ENCODE assay signal across 8 mouse cellular contexts in genomic region chr2:27206128-27206797, GRCm38 (mm10). TPM values are rescaled to one million over a fixed set of nuclear protein-coding genes. Genes with fewer than 3 reads are reported as not detected.
DNase-seq lines count a peak whose midpoint lies in the region; ATAC-seq and TF ChIP-seq lines count a peak whose summit lies in the region.

No protein-coding gene starts in this region.

- WGBS in cerebellum, adult 2 months, result 66% methylated on average over 15 of the region's 15 CpGs
- 60% methylated on average over 15 of the region's 15 CpGs for WGBS in limb, embryonic 14.5 days
- 85% methylated on average over 15 of the region's 15 CpGs for WGBS in hindbrain, embryonic 12.5 days
- 85% methylated on average over 15 of the region's 15 CpGs for WGBS in hindbrain, embryonic 14.5 days

- no peak overlapping the region for H3K4me2 ChIP-seq in limb, embryonic 14.5 days (replicated peaks; ENCODE audit: low read depth, low read length, severe bottlenecking)
- no peak overlapping the region for H3K4me2 ChIP-seq in hindbrain, embryonic 12.5 days (replicated peaks)
- no peak overlapping the region for H3K4me2 ChIP-seq in hindbrain, embryonic 14.5 days (replicated peaks)

- TF ChIP-seq CTCF in cerebellum, adult 2 months (IDR thresholded peaks at IDR 0.05; ENCODE audit: borderline replicate concordance, insufficient read depth, low read depth, low read length), result no peak

- H3K4me3 ChIP-seq in cerebellum, adult 2 months (replicated peaks; ENCODE audit: insufficient read depth, low read depth, low read length), result no peak overlapping the region
- no peak overlapping the region for H3K4me3 ChIP-seq in limb, embryonic 14.5 days (replicated peaks; ENCODE audit: low read length)
- H3K4me3 ChIP-seq in hindbrain, embryonic 12.5 days, result no peak overlapping the region
- no peak overlapping the region for H3K4me3 ChIP-seq in hindbrain, embryonic 14.5 days (replicated peaks; ENCODE audit: low read length)

- TF ChIP-seq POLR2A in cerebellum, adult 2 months (IDR thresholded peaks at IDR 0.05; ENCODE audit: borderline replicate concordance, insufficient read depth, low read length), result no peak
- TF ChIP-seq POLR2A in limb, embryonic 14.5 days (IDR thresholded peaks at IDR 0.05; ENCODE audit: borderline replicate concordance, extremely low read depth, insufficient read depth, insufficient read length), result no peak

- peaks cover 39% of the 10 kb centered on the region for H3K4me1 ChIP-seq in cerebellum, adult 2 months (ENCODE audit: control insufficient read depth, insufficient read depth, low read length)
- H3K4me1 ChIP-seq in limb, embryonic 14.5 days (ENCODE audit: control insufficient read depth, insufficient read depth, low read length), result peaks cover 31% of the 10 kb centered on the region
- peaks cover 10% of the 10 kb centered on the region; the same call in 1 of the 2 replicates for H3K4me1 ChIP-seq in hindbrain, embryonic 12.5 days
- H3K4me1 ChIP-seq in hindbrain, embryonic 14.5 days (replicated peaks; ENCODE audit: control insufficient read depth, insufficient read depth, low read length), result no peaks in the 10 kb centered on the region

- H3K9me3 ChIP-seq in limb, embryonic 14.5 days (ENCODE audit: control insufficient read depth, low read length), result no peaks in the 10 kb centered on the region
- no peaks in the 10 kb centered on the region for H3K9me3 ChIP-seq in hindbrain, embryonic 12.5 days (replicated peaks)
- no peaks in the 10 kb centered on the region for H3K9me3 ChIP-seq in hindbrain, embryonic 14.5 days (ENCODE audit: control insufficient read depth, low read length)

- peak overlapping the region; percentile 16; the same call in 1 of the 2 replicates for H3K27ac ChIP-seq in cerebellum, adult 2 months (ENCODE audit: insufficient read depth, low read length)
- H3K27ac ChIP-seq in limb, embryonic 14.5 days (replicated peaks; ENCODE audit: low read depth, low read length), result no peak overlapping the region
- H3K27ac ChIP-seq in hindbrain, embryonic 12.5 days, result no peak overlapping the region
- no peak overlapping the region for H3K27ac ChIP-seq in hindbrain, embryonic 14.5 days

- no peak for DNase-seq in cerebellum, adult 2 months
- DNase-seq in cerebellum, postnatal 4 days (ENCODE audit: low spot score in 2 of 2), result no peak
- peak; percentile 16 for DNase-seq in Muller cell, postnatal 12 days (ENCODE audit: inconsistent ontology term)
- DNase-seq in heart, adult 9 months (ENCODE audit: low spot score in 2 of 2), result peak; percentile 86 to 88
- DNase-seq in limb, embryonic 14.5 days (ENCODE audit: low spot score), result peak; percentile 62
- no peak for DNase-seq in natural killer cell, adult 2 months (ENCODE audit: low spot score in 2 of 2)
- DNase-seq in hindbrain, embryonic 14.5 days (ENCODE audit: low spot score), result no peak

- H3K9ac ChIP-seq in limb, embryonic 14.5 days (ENCODE audit: low read depth, low read length, severe bottlenecking), result no peak overlapping the region
- no peak overlapping the region for H3K9ac ChIP-seq in hindbrain, embryonic 12.5 days
- H3K9ac ChIP-seq in hindbrain, embryonic 14.5 days, result no peak overlapping the region

- no peaks in the 10 kb centered on the region for H3K27me3 ChIP-seq in cerebellum, adult 2 months (ENCODE audit: control insufficient read depth, insufficient read depth, low read length)
- no peaks in the 10 kb centered on the region for H3K27me3 ChIP-seq in limb, embryonic 14.5 days (ENCODE audit: control insufficient read depth, insufficient read depth, low read length)
- no peaks in the 10 kb centered on the region for H3K27me3 ChIP-seq in hindbrain, embryonic 12.5 days
- H3K27me3 ChIP-seq in hindbrain, embryonic 14.5 days (ENCODE audit: control insufficient read depth, insufficient read depth, low read length), result no peaks in the 10 kb centered on the region

- no peaks in the 10 kb centered on the region for H3K36me3 ChIP-seq in limb, embryonic 14.5 days (ENCODE audit: control insufficient read depth, insufficient read depth, low read length)
- H3K36me3 ChIP-seq in hindbrain, embryonic 12.5 days, result no peaks in the 10 kb centered on the region
- no peaks in the 10 kb centered on the region for H3K36me3 ChIP-seq in hindbrain, embryonic 14.5 days (replicated peaks; ENCODE audit: control insufficient read depth, insufficient read depth)

- no peak for ATAC-seq in limb, embryonic 14.5 days (ENCODE audit: low FRiP score, low read depth)
- no peak for ATAC-seq in hindbrain, embryonic 12.5 days (ENCODE audit: low FRiP score)
- ATAC-seq in hindbrain, embryonic 14.5 days (ENCODE audit: low FRiP score), result no peak

RNA-seq across cellular contexts. Expression of gene Dbh, which starts 41.2 kb away (rescaled TPM):
- polyA plus RNA-seq in cerebellum, adult 2 months (2012; rRNA removed), result 5.9 and 6.3 TPM in 2 replicates
- 1.3 and 2.2 TPM in 2 replicates for polyA plus RNA-seq in limb, embryonic 14.5 days (2012; rRNA removed)
- polyA plus RNA-seq in limb, embryonic 14.5 days (2014; fragmentation: Nextera tagmentation; extraction: Ambion mirVana), result 1.00 and 1.6 TPM in 2 replicates
- polyA plus RNA-seq in hindbrain, embryonic 12.5 days (2016; fragmentation: Nextera tagmentation; extraction: Ambion mirVana), result 1.7 and 2.3 TPM in 2 replicates
- 2.3 and 3.7 TPM in 2 replicates for polyA plus RNA-seq in hindbrain, embryonic 14.5 days (2014; fragmentation: Nextera tagmentation; extraction: Ambion mirVana)

RNA-seq across cellular contexts. Expression of gene Sardh, which starts 41.9 kb away (rescaled TPM):
- 10.5 and 11.3 TPM in 2 replicates for polyA plus RNA-seq in cerebellum, adult 2 months (2012; rRNA removed)
- polyA plus RNA-seq in limb, embryonic 14.5 days (2012; rRNA removed), result 9.9 and 10.9 TPM in 2 replicates
- 8.7 and 11.0 TPM in 2 replicates for polyA plus RNA-seq in limb, embryonic 14.5 days (2014; fragmentation: Nextera tagmentation; extraction: Ambion mirVana)
- polyA plus RNA-seq in hindbrain, embryonic 12.5 days (2016; fragmentation: Nextera tagmentation; extraction: Ambion mirVana), result 11.8 and 12.2 TPM in 2 replicates
- 3.8 and 6.3 TPM in 2 replicates for polyA plus RNA-seq in hindbrain, embryonic 14.5 days (2014; fragmentation: Nextera tagmentation; extraction: Ambion mirVana)

Comparison
In these comparisons a context has a peak if more than half of its experiments do, and no peak if none do; other contexts are left out.
1. DNase-seq: peak in Muller cell, postnatal 12 days (single experiment), heart, adult 9 months (2 of 2) and limb, embryonic 14.5 days (single experiment); none in cerebellum, adult 2 months (0 of 2), cerebellum, postnatal 4 days (0 of 2), natural killer cell, adult 2 months (0 of 2) and hindbrain, embryonic 14.5 days (single experiment).